Mouse (Mus musculus): ENCODE measurements around the gene Oser1.
"Not testable (repeated sequence)": the region's sequence is repeated elsewhere in the genome, so short reads cannot be mapped to it uniquely, and the experiment has no call there.

Oser1 gene

DNA sequence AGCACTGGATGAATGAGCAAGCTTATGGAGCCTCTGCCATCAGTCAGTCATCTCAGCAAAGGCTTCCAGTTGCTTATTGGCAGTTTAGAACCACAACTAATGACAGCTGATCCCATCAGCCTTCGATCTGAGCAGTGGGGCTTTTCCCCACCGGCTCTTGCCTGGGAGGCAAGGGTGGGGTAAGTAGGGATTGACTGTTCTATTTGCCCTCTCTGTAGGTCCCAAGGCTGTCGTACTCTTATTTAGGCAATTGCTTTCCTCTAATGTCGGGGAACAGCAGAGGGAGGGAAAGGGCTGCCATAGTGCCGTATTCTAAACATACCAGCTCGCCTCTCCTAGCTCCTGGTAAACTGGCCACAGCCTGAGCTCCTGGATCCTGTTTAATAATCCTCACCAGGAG, at the start of gene Oser1:
Gene Oser1, minus strand, starts transcription at position 101 of the 400 bp plus-strand sequence.
- no peak for DNase-seq (ENCODE audit: low read depth in 1 of 2, low spot score in 2 of 2)

DNA sequence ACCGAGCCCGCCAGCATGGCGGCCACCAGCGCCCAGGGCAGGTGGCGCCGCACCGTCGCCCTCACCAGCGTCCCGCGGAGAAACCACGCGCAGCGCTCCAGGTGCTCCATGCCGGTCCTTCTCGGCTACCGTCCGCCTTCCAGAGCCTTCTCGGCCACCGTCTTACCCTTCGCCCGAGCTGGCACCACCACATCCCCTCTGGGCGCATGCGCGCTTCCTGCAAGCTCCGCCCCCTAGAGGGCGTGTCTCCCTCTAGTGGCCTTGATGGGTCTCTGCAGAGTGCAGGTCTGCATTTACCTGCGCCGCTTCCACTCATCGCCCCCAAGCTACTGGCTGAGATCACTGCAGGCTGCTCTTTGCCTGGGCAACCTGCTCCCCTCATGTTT, 48.0 kb upstream of the Oser1 start, which contains the start of gene Fitm2:
Gene Fitm2, minus strand, starts transcription at position 164 of the 386 bp plus-strand sequence.
- peak; percentile 76 to 88 for DNase-seq (ENCODE audit: low read depth in 1 of 2, low spot score in 2 of 2)

DNA sequence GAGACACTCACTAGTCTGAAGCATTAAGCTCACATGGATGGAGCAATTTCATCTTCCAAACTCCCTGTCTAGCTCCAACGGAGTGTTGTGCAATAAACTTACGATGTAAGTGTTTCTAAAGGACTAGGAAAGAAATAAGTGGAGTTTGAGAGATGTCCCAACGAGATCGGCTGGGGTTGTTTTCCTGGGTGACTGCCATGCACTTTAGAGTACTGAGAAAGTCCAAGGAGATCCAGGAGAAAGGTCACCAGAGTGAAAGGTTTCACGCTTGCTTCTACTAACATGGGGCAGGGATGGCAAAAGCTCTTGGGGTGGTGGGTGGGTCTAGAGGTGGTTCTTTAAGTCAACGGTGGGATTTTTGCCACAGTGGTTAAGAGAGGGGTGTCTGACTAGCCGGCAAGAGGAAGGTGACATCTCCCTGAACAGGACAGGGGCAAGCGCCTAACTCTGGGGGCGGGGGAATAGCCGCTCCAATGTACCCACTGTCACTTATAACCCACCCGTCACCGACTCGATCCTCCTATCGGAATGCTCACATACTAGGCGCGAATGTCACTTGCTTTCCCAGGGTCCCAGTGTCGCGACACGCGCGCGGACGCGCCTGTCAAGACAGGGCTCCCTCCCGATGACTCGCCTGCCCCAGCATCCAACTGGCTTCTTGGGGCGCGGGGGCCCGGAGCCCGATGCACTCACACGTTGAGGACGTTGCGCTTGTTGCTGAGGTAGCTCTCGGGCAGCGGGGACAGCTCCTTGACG, 47.4 kb upstream of the Oser1 start:
- DNase-seq (ENCODE audit: low read depth in 1 of 2, low spot score in 2 of 2), result no peak

DNA sequence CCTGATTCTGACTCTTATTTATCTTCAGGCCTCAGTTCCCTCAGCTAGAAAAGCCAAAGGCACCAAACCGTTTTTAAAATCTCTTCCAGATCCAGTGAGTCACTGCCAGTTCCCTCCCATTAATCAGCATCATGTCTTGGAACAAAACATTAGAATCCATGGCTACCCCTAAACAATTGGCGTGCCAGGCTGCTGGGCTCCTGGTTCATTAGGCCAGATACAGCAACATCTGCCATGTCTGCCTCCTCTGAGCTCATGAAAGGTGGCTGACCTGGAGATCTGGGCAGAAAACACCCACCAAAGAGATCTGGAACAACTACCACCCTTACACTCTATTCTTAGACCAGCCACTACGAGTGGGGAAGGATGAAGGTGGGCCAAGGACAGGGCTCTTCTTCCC, 46.6 kb upstream of the Oser1 start:
- no peak for DNase-seq (ENCODE audit: low read depth in 1 of 2, low spot score in 2 of 2)

DNA sequence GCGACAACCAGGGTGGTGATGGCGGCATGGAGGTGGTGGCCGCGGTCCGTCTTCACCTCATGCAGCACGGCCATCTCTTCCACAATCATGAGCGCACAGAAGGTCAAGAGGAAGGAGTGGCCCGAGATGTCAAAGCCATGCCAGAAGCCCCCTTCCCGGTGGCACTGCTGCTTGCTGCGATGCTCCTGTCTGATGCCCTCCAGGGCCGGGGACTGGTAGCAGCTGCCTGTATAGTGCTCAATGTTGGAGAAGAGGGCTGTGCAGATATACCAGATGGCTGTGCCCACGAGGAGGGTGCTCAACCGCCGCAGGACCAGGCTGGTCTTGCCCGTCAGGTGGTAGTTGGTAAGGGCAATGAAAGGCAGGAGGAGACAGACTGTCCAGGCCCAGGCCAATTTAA, 45.2 kb upstream of the Oser1 start:
- DNase-seq (ENCODE audit: low read depth in 1 of 2, low spot score in 2 of 2), result no peak

DNA sequence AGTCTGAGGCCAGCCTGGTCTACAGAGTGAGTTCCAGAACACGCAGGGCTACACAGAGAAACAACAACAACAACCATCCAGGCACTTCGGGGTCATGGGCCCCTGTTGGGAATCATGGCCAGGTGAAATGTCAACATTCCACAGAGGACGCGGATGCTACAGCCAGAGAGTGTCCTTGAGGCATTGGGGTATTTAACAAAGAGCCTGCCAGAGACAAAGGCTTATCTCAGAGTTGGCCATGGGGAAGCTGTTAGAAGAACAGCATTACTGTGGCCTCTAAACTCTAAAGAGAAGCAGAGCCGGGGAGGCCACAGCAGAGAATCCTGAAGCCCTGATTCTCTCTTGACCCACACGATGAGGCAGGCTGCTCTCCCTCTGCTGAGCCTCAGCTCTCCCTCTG, 44.4 kb upstream of the Oser1 start:
- DNase-seq (ENCODE audit: low read depth in 1 of 2, low spot score in 2 of 2), result no peak

DNA sequence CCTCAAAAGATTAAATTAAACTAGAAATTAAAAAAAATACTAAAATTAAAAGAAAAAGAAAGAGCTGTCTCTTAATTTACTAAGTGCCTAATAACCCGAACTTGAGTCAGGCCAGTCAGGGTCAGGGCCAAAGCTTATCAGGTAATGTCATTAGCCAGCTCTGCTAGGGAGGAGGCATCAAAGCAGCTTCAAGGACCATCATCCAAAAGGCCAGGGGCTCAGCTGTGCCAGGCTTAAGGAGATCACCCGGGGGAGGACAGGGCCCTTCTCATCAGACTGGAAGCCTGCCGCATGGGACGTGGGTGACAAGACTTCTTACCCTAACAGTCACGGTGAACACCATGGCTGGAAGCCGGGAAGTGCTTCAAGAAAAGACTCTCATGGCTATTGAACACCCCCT, 43.1 kb upstream of the Oser1 start:
- DNase-seq (ENCODE audit: low read depth in 1 of 2, low spot score in 2 of 2), result no peak

DNA sequence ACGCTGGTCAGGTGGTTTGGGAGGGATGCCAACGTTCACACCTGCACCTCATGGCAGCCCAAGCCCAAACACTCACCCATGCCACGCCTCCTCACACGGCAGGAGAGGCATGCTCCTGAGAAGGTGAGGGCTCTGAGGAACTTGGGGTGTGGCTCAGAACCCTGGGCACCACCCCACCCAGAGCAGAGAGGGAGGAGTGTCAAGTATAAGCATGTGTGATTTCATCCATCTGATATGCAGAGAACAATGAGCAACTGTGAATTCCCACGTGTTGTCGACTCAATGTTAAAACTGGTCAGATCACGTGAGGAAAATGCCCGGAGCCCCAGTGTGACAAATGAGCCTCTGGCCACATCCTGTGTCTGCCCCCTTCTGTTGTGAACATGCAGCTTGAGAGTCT, 42.3 kb upstream of the Oser1 start:
- no peak for DNase-seq (ENCODE audit: low read depth in 1 of 2, low spot score in 2 of 2)

DNA sequence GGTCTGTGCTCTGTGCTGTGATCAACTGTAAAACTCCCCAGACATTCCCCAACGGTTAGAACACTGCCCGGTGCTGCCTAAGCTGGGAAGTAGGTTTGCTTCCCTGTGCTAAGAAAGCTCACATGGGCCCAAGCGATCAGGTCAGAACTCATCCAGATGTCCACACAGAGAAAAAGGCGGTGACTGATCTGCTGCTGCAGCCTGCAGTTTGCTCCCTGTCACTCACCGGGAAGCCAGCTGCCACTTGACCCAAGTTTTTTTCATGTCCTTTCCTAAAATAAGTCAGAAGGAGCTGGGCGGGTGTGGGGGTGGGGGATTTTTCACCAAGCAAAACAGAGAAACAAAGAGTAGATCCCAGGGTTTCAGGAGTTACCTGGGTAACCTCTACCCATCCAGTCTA, 40.1 kb upstream of the Oser1 start:
- DNase-seq (ENCODE audit: low read depth in 1 of 2, low spot score in 2 of 2), result no peak

DNA sequence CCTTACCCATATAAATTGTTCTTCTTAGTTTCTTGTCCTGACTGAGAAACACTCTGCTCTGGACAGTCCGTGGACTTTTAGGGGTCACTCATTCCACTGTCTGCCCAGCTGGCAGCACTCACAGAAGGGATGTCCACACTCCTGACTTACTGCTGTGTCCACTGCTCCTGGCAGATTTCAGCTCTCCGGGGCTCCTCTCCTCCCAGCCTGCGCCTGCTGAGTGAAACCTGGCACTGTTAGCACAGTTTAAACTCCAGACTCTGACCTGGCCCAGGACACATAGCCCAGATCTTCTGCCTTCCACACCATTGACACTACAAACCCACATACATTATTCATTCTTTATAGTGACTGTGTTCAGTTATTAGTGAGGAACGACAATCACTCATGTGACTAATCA, 39.5 kb upstream of the Oser1 start:
- no peak for DNase-seq (ENCODE audit: low read depth in 1 of 2, low spot score in 2 of 2)

DNA sequence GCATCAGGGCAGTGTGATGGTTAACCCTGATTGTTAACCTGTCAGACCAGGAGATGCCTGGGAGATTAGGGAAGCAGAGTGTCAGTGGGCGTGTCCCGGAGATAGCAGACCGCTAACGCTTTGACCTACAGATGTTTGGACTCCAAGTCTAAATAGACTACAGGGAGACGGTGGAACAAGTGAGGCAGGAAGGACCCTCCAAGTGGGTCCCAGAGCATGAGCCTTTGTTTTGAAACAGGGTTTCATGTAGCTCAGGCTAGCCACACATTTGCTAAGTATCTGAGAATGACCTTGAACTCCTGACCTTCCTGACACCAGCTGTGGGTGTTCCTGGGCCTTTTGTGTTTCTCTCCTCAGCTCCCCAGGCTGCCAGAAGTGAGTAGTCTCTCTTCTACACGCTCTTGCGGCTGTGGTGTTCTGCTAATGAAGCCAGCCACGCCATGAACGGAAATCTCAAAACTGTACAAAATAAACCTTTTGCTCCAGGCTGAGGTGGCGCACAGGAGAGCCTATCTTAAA, 38.8 kb upstream of the Oser1 start:
- DNase-seq (ENCODE audit: low read depth in 1 of 2, low spot score in 2 of 2), result no peak

DNA sequence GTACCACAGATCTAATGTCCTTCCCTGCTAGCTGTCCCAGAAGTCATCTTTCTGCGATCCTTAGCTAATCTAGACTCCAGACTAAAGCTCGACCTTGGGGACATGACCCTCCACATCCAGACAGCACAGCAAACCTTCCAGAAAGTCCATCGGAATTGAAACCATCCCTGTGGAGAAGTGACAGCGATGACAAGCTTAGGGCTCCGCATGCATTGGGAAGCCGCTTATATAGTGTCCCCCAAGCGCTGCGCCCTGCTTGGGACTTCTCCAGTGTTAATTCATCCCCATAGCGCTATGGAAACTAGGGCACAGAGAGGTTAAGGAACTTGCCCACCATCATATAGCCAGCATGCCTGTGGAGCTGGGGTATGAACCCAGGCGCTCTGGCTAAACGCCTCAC, 38.3 kb upstream of the Oser1 start:
- DNase-seq (ENCODE audit: low read depth in 1 of 2, low spot score in 2 of 2), result no peak

DNA sequence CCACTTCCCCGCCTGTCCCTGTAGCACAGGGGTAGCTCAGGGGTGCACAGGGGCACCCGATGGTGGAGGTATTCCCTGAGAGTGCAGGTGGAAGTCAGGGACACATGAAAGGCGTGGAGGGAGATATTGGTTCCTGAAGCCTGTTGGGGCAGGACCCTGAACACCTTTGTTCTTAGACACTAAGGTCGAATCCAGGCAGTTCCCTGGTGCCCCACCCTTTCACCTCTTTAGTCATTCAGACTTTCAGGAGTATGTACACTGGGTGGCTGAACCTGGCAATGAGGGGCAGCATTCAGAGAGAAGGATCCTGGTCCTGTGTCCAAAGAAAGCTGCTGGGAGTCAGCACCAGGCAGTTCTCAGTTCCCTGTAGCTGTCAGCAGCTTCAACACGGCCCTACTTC, 37.9 kb upstream of the Oser1 start:
- DNase-seq (ENCODE audit: low read depth in 1 of 2, low spot score in 2 of 2), result no peak

DNA sequence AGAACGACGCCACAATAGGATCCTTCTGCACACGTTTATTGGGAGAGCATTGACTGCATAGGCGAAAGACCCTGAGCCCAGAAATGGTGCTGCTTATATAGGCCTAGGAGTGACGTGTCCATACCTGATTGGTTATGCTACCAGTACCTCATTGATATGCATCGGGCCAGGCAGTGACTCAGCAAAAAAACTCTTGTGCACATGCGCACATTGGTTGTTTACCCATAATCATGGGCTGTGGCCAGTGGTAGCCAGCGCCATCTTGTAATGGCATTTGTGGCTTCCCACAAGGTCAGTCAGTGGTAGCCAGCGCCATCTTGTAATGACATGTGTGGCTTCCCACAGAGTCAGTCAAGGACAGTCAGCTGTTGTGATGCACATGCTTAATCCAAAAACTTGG, 36.8 kb upstream of the Oser1 start:
- not testable (repeated sequence) for DNase-seq (ENCODE audit: low read depth in 1 of 2, low spot score in 2 of 2)

DNA sequence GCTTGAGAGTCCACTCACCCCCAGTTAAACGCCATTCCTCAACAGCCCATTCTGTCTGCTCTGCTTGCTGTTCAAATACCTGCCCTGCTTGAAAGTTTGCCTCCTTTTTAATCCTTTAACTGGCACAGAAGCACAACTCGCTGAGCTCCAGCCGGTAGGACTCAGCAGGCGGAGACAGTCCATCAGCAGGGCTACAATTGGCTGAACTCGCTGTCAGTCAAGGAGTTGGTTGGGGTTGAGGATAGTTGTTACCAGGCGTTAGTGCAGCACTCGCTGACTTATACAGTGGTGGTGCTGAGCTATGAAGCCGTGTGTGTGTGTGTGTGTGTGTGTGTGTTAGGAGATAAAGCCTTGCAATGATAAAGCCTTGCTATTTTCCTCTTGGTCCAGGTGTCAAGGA, 36.1 kb upstream of the Oser1 start:
- no peak for DNase-seq (ENCODE audit: low read depth in 1 of 2, low spot score in 2 of 2)

DNA sequence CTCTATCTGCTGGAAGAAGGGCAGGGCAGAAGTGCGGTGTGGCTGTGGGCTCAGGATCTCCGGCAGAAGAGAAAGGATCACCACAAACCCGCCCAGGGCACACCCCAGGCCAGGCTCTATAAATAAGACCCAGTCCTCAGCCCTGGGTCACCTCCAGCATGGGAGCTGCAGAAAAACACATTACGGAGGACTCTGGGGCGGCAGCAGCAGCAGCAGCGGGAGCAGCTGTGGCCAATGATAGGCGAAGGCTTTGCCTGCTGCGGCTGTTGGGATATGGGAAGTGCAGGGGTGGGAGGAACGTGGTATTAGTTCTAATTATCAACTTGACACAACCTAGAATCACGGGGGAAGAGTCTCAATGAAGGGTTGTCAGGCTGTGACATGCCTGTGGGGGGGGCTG, 34.9 kb upstream of the Oser1 start:
- DNase-seq (ENCODE audit: low read depth in 1 of 2, low spot score in 2 of 2), result no peak

DNA sequence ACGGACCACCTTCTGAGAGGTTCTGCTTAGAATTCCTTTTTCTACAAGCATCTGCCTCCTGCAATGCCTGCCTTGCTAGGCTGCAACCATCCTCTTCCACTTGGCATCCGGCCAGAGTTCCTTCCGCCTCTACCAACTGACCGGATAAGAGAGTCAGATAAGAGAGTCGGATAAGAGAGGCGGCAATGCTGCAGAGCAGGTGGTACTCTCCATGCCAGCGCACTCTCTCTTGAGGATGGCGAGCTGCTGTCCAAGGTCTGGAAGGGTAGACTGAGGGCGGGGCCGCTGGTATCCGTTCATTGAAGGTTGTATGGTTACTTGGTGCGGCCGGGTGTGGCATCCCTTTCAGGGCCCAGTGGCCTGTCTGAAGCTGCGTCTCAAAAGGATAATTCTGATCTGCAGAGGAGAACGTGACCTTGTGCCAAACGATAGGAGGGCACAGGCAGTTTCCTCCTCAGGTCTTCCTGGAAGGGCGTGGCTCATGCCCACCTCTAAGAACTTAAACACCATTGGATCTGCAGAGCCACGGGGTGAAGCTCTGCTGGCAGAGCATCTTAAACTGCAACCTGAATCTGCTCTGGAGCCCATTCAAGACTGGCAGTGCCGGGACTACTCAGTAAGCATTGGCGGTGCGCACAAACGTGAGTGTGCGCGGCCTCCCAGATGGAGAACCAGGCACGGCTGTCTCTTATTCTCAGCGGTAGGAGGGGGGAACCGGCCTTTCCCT, 34.2 kb upstream of the Oser1 start:
- no peak for DNase-seq (ENCODE audit: low read depth in 1 of 2, low spot score in 2 of 2)

DNA sequence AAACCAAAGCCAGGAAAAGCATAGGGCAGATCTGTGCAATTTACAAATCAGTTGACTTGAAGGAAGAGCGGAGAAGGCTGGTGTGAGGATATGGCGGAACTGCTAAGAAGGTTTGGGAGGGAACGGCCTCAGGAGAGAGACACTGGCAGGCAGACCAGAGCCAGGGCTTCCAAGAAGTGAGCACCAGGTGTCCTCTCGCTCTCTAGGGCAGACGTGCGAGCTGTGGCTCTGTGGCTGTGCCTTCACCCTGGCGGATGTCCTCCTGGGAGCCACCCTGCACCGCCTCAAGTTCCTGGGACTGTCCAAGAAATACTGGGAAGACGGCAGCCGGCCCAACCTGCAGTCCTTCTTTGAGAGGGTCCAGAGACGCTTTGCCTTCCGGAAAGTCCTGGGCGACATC, 28.9 kb upstream of the Oser1 start:
- DNase-seq (ENCODE audit: low read depth in 1 of 2, low spot score in 2 of 2), result no peak

DNA sequence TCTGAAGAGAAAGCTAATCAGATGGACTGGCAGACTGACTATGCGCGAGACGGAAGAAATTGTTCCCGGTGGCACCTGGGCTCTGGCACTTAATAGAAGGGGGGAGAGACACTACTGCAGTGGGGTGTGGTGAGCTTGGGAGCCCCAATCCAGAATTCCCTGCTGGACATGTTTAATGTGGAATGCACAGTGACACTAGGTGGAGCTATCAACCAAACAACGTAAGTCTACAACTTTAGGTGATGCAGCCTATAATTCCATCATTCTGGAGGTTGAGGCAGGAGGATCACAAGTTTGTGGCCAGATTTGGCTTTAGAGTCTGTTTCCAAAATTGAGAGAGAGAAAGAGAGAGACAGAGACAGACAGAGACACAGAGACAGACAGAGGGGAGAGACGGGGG, 28.2 kb upstream of the Oser1 start:
- no peak for DNase-seq (ENCODE audit: low read depth in 1 of 2, low spot score in 2 of 2)

DNA sequence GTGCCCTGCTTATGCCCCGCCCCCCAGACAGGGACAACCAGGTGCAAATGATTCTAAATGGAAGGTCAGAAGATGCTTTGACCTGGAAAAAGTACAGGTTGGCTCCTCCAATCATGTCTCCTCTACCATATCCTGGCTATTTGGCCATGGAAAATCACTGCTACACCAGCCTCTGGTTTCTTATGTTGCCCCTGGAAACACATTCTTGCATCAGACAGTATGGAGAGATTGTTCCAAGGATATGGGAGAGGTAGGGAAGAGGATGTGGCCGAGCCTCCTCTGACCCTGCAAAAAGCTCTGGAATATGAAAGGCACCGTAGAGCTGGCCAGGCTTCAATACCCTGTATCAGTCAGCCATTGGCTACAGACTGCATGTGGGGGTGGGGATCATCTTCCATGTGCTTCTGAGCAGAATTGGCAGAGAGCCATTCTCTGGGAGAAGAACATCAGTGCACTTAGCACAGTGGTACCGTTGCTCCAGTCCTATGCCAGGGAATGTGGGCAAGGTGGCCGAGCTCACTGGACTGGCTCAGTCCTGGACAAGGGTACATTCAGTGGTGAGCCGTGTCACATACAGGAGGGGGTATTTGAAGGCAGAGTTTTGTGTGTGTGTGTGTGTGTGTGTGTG, 26.3 kb upstream of the Oser1 start:
- DNase-seq (ENCODE audit: low read depth in 1 of 2, low spot score in 2 of 2), result no peak

DNA sequence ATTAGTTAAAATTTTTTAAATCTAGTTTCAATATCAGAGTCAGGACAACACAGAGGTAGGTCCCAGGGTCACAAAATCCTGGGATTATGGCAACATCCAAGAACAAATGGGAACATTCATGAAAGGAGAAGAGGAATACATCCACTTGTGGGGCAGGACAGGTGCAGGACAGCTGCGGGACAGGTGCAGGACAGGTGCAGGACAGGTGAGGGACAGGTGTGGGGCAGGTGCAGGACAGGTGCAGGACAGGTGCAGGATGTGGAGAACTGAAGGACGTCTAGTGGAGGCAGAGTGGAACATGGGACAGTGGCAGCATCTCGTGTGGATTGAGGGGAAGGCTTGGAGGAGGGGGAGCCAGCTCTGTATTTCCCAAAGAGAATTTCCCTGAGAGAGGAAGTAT, 24.8 kb upstream of the Oser1 start:
- DNase-seq (ENCODE audit: low read depth in 1 of 2, low spot score in 2 of 2), result no peak

DNA sequence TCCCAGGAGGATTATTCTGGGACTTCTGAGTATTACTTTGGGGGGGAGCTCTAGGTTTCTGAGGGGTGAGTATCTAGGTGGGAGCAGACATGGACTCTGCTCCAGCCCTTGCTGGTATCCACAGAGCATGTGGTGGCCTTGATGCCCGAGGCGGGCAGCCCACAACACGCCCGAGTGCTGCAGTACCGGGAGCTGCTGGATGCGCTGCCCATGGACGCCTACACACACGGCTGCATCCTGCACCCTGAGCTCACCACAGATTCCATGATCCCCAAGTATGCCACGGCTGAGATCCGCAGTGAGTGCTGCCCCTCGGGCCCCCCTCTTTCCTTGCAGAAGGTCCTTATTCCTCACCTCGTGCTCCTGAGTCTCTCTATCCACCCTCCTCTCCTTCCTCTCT, 22.9 kb upstream of the Oser1 start:
- DNase-seq (ENCODE audit: low read depth in 1 of 2, low spot score in 2 of 2), result no peak
